Mouse (Mus musculus): ENCODE measurements at regions not wholly inside any gene's neighbourhood (a gene's known extent, or its start where the extent isn't known, plus 50 kb on each side); places are given as distances from the start of the nearest gene placed in this dataset.

DNA sequence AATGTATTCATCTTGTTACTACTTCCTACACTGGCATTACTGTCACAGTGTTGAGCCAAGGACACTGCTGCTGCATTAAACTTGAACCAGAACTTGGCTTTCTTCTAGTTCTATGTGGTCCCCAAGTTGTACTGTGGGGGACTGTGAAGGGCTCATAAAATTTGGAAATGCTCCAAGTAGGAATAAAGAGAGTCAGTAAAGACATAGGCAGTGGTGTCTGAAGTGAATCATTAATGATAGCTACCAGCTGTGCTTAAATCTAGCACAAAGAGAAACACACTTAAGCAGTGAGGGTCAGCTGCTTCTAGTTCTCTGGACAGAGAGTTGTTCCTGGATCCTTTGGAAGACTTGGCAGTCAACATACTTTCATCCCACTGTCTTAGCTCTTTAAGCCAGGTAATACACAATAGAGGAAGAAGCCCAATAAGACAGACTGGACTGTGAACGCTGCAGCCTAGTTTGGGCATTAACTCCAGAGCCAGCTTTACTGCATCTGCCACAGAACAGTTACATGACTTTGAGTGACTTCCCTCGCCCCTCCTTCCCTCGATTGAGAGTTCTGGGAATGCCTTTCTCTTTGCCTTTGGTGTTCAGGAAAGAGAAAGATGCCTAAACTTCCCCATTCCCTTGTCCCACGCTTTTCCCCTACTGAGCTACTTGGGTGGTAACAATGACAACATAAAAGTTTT is 1325.2 kb upstream of the Lrrc6 start:
- peak; percentile 31 for DNase-seq (ENCODE audit: low spot score)
- H3K27me3 ChIP-seq (replicated peaks; ENCODE audit: insufficient read depth, low read length) = no peaks in the 10 kb centered on the region
- ATAC-seq = peak; percentile 30; the same call in 1 of the 2 replicates

DNA sequence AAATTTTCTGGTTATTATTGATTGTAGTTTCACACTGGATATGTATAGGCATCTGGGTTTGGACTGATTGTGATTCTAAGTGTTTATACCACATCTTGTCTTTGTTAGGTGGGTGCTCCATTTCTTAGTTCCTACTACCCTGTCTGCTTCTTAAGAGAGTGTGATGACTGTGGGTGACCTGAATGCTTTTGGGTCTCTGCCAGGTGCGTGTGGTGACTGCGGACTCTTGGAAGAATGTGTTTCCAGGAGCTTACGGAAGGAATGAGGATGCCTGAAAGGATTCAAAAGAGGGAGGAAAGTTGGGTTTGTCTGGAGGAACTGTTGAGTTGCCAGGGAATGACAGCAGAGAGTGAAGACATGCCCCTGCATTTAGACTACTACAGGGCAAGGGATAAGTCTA is 1322.5 kb upstream of the Lrrc6 start:
- TF ChIP-seq CTCF (IDR thresholded peaks at IDR 0.05) (no peak), EP300 (IDR thresholded peaks at IDR 0.05) (no peak)
- H3K4me3 ChIP-seq (ENCODE audit: low read depth, low read length) = no peak overlapping the region
- no peak overlapping the region for H3K9ac ChIP-seq (replicated peaks; ENCODE audit: low read depth)
- WGBS = 66% methylated on average over 3 of the region's 3 CpGs
- H3K27ac ChIP-seq (ENCODE audit: low read length) = no peak overlapping the region
- H3K9me3 ChIP-seq (ENCODE audit: low read length) = no peaks in the 10 kb centered on the region
- H3K4me2 ChIP-seq (replicated peaks; ENCODE audit: low read depth, low read length) = no peak overlapping the region
- H3K36me3 ChIP-seq (ENCODE audit: insufficient read depth, low read length) = no peaks in the 10 kb centered on the region
- no peaks in the 10 kb centered on the region for H3K4me1 ChIP-seq (ENCODE audit: insufficient read depth, low read depth, low read length)
- ATAC-seq (no peak), DNase-seq (ENCODE audit: low spot score) (no peak)
- H3K27me3 ChIP-seq (replicated peaks; ENCODE audit: insufficient read depth, low read length) = no peaks in the 10 kb centered on the region

More for the DNA sequence above, 1325.2 kb upstream of the Lrrc6 start:
- Histone ChIP-seq H3K4me3 (ENCODE audit: low read depth, low read length) (no peak overlapping the region), H3K9me3 (ENCODE audit: low read length) (no peaks in the 10 kb centered on the region), H3K9ac (replicated peaks; ENCODE audit: low read depth) (no peak overlapping the region), H3K4me1 (ENCODE audit: insufficient read depth, low read depth, low read length) (no peaks in the 10 kb centered on the region), H3K27ac (ENCODE audit: low read length) (no peak overlapping the region), H3K36me3 (ENCODE audit: insufficient read depth, low read length) (no peaks in the 10 kb centered on the region), H3K4me2 (replicated peaks; ENCODE audit: low read depth, low read length) (no peak overlapping the region)
- WGBS = 57% methylated on average over 4 of the region's 4 CpGs
- no peak for TF ChIP-seq CTCF (IDR thresholded peaks at IDR 0.05)
- TF ChIP-seq EP300 (IDR thresholded peaks at IDR 0.05) = no peak

DNA sequence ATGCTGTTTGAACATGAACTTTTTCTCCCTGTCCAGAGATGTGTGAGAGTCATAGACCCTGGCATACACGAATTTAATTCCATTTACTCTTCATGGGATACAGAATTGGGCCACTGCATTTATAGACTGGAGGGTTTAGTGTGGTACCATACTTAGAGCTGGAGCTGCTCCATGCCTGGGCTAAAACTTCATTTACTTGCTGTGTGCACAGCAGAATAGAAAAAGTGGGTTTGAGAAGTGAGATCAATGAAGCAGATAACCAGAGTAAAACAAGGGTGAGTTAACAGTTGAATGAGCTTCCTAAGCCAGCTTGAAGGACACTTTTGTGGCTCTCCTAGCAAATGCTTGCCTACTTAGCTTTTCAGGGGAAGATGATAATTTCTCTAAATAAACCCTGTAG is 1299.2 kb upstream of the Lrrc6 start:
- no peaks in the 10 kb centered on the region for H3K4me1 ChIP-seq (ENCODE audit: insufficient read depth, low read depth, low read length)
- no peak overlapping the region for H3K4me3 ChIP-seq (ENCODE audit: low read depth, low read length)
- 68% methylated on average over 1 of the region's 1 CpGs for WGBS
- DNase-seq (ENCODE audit: low spot score) (no peak), ATAC-seq (no peak)
- no peaks in the 10 kb centered on the region for H3K9me3 ChIP-seq (ENCODE audit: low read length)
- no peak overlapping the region for H3K27ac ChIP-seq (ENCODE audit: low read length)
- TF ChIP-seq CTCF (IDR thresholded peaks at IDR 0.05) (no peak), EP300 (IDR thresholded peaks at IDR 0.05) (no peak)
- no peak overlapping the region for H3K4me2 ChIP-seq (replicated peaks; ENCODE audit: low read depth, low read length)
- H3K27me3 ChIP-seq (replicated peaks; ENCODE audit: insufficient read depth, low read length) = no peaks in the 10 kb centered on the region
- no peaks in the 10 kb centered on the region for H3K36me3 ChIP-seq (ENCODE audit: insufficient read depth, low read length)
- no peak overlapping the region for H3K9ac ChIP-seq (replicated peaks; ENCODE audit: low read depth)

DNA sequence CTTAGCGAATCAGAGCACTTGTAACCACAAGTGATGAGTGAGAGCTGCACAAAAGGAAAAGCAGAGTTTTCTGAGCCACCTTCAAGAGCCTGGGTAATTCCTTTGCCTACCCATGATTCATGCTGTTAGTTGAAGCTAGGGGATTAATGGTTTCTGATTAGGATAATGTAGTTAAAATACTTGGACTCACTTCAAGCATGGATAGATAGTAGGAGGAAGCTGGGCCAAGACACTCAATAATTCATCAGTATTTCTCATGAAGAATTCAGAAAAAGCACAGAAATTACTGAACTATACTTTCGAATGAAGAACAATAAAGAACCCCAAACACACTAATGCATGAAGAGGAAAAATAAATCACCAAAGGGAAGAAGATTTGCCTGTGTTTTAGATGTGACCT is 1294.9 kb upstream of the Lrrc6 start:
- H3K4me3 ChIP-seq (ENCODE audit: low read depth, low read length) = no peak overlapping the region
- H3K4me1 ChIP-seq (ENCODE audit: insufficient read depth, low read depth, low read length) = no peaks in the 10 kb centered on the region
- no peak overlapping the region for H3K9ac ChIP-seq (replicated peaks; ENCODE audit: low read depth)
- no peaks in the 10 kb centered on the region for H3K9me3 ChIP-seq (ENCODE audit: low read length)
- ATAC-seq = no peak
- no peak for TF ChIP-seq CTCF (IDR thresholded peaks at IDR 0.05)
- no peak for TF ChIP-seq EP300 (IDR thresholded peaks at IDR 0.05)
- DNase-seq (ENCODE audit: low spot score) = no peak
- H3K4me2 ChIP-seq (replicated peaks; ENCODE audit: low read depth, low read length) = no peak overlapping the region
- H3K27me3 ChIP-seq (replicated peaks; ENCODE audit: insufficient read depth, low read length) = no peaks in the 10 kb centered on the region
- WGBS = 54% methylated on average over 2 of the region's 2 CpGs
- no peak overlapping the region for H3K27ac ChIP-seq (ENCODE audit: low read length)
- no peaks in the 10 kb centered on the region for H3K36me3 ChIP-seq (ENCODE audit: insufficient read depth, low read length)

DNA sequence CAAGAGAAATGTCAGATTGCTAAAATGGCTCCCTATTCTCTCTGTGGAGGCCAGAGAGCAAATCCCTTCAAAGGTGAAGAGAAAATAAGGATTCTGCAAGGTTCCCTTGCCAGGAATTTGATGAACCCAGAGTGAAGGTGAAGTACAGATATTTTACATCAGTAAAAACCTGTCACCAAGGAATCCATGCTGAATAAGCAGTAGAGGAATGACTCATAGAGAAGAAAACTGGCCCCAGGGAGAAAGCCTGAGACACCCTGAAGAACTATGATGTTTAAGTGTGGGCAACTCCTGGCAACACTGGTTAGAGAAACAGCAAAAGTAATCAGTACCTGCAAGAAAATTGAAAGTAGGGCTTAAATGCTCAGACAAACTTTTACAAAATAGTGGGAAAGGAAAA is 1292.1 kb upstream of the Lrrc6 start:
- H3K27ac ChIP-seq (ENCODE audit: low read length) = no peak overlapping the region
- no peaks in the 10 kb centered on the region for H3K9me3 ChIP-seq (ENCODE audit: low read length)
- H3K4me3 ChIP-seq (ENCODE audit: low read depth, low read length) = no peak overlapping the region
- no peaks in the 10 kb centered on the region for H3K36me3 ChIP-seq (ENCODE audit: insufficient read depth, low read length)
- no peak overlapping the region for H3K4me2 ChIP-seq (replicated peaks; ENCODE audit: low read depth, low read length)
- no peak for TF ChIP-seq EP300 (IDR thresholded peaks at IDR 0.05)
- no peak for TF ChIP-seq CTCF (IDR thresholded peaks at IDR 0.05)
- no peaks in the 10 kb centered on the region for H3K4me1 ChIP-seq (ENCODE audit: insufficient read depth, low read depth, low read length)
- ATAC-seq = no peak
- no peaks in the 10 kb centered on the region for H3K27me3 ChIP-seq (replicated peaks; ENCODE audit: insufficient read depth, low read length)
- no peak overlapping the region for H3K9ac ChIP-seq (replicated peaks; ENCODE audit: low read depth)
- no peak for DNase-seq (ENCODE audit: low spot score)

DNA sequence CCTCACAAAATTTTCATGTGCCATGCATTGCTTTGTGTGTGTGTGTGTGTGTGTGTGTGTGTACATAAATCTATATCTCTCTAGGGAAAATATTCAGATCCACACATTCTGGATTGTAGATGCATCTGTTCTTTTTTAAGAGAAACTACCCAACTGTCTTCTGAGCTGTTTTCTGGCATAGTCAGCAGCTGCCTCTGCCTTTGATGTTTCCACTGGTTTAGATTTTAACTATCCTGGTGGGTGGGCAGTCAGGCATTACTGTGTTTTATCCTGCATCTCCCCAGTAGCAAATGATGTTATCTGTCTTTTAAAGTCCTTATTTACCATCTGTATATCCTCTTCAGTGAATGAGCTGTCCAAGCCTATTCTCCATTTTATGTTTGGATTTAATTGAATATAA is 1287.9 kb upstream of the Lrrc6 start:
- Histone ChIP-seq H3K27me3 (replicated peaks; ENCODE audit: insufficient read depth, low read length) (no peaks in the 10 kb centered on the region), H3K9me3 (ENCODE audit: low read length) (no peaks in the 10 kb centered on the region), H3K4me3 (ENCODE audit: low read depth, low read length) (no peak overlapping the region), H3K27ac (ENCODE audit: low read length) (no peak overlapping the region), H3K9ac (replicated peaks; ENCODE audit: low read depth) (no peak overlapping the region), H3K4me1 (ENCODE audit: insufficient read depth, low read depth, low read length) (peaks cover 3% of the 10 kb centered on the region; the same call in 1 of the 2 replicates), H3K36me3 (ENCODE audit: insufficient read depth, low read length) (no peaks in the 10 kb centered on the region), H3K4me2 (replicated peaks; ENCODE audit: low read depth, low read length) (no peak overlapping the region)
- TF ChIP-seq EP300 (IDR thresholded peaks at IDR 0.05) = no peak
- no peak for TF ChIP-seq CTCF (IDR thresholded peaks at IDR 0.05)
- ATAC-seq (no peak), DNase-seq (ENCODE audit: low spot score) (no peak)

DNA sequence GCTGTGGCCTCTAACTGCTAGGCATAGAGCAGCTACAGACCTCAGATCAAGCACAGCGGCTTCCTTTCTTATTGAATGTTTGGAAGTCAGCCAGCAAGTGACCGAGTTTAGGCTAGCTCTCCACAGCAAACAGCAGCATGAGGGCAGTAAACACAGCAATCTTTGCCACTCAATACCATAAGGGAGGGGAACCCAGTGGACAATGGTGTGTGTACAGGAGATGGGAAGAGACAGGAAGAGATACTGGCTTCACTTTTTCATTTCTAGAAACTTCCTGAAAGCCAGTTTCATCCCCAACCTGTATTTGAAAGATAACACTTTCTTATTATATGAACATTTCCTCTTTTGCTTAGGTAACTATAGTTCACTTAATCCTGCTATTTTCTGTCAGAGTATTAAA is 1284.9 kb upstream of the Lrrc6 start:
- H3K4me3 ChIP-seq (ENCODE audit: low read depth, low read length) = no peak overlapping the region
- no peak overlapping the region for H3K9ac ChIP-seq (replicated peaks; ENCODE audit: low read depth)
- ATAC-seq (peak; percentile 56), DNase-seq (ENCODE audit: low spot score) (peak; percentile 51)
- TF ChIP-seq EP300 (IDR thresholded peaks at IDR 0.05) (no peak), CTCF (IDR thresholded peaks at IDR 0.05) (peak; percentile 21; the same call in 1 of the 2 replicates)
- H3K4me1 ChIP-seq (ENCODE audit: insufficient read depth, low read depth, low read length) = peaks cover 3% of the 10 kb centered on the region; the same call in 1 of the 2 replicates
- H3K27me3 ChIP-seq (replicated peaks; ENCODE audit: insufficient read depth, low read length) = no peaks in the 10 kb centered on the region
- H3K27ac ChIP-seq (ENCODE audit: low read length) = no peak overlapping the region
- no peaks in the 10 kb centered on the region for H3K36me3 ChIP-seq (ENCODE audit: insufficient read depth, low read length)
- 17% methylated on average over 2 of the region's 2 CpGs for WGBS
- H3K4me2 ChIP-seq (replicated peaks; ENCODE audit: low read depth, low read length) = no peak overlapping the region
- H3K9me3 ChIP-seq (ENCODE audit: low read length) = no peaks in the 10 kb centered on the region

Data from lung, postnatal 0 days (tissue).